Mouse (Mus musculus) cerebellum, adult (tissue): ENCODE data around the gene Rcan1.
"Not testable (repeated sequence)": the region's sequence is repeated elsewhere in the genome, so short reads cannot be mapped to it uniquely, and the experiment has no call there.

Experiments used
- ATAC-seq: cut with Nextera tagmentation; 2 replicates; pipeline ENCODE4 v1.9.2; 2017; ENCODE audit warnings: mild to moderate bottlenecking, moderate library complexity, mixed read lengths; ENCODE audit not compliant: insufficient number of reproducible peaks, low FRiP score, low TSS enrichment

Gene Rcan1

GRCm38 (mm10) chr16:92470706-92471105, at the start of gene Rcan1:
Gene Rcan1, minus strand, starts transcription at chr16:92470867.
- no peak for ATAC-seq

- no peak for ATAC-seq
These were observed 49.3 kb upstream of the Rcan1 start for GRCm38 (mm10) chr16:92519820-92520492.

GRCm38 (mm10) chr16:92518718-92519117, 48.1 kb upstream of the Rcan1 start:
- ATAC-seq, result no peak

- ATAC-seq, result no peak
These were observed 45.5 kb upstream of the Rcan1 start for GRCm38 (mm10) chr16:92516139-92516538.

GRCm38 (mm10) chr16:92514896-92515295, 44.2 kb upstream of the Rcan1 start:
- not testable (repeated sequence) for ATAC-seq

- ATAC-seq, result no peak
These were observed 41.2 kb upstream of the Rcan1 start for GRCm38 (mm10) chr16:92511773-92512391.

- ATAC-seq, result no peak
These were observed 40.4 kb upstream of the Rcan1 start for GRCm38 (mm10) chr16:92510835-92511772.

- no peak for ATAC-seq
These were observed 36.9 kb upstream of the Rcan1 start for GRCm38 (mm10) chr16:92507573-92507972.

GRCm38 (mm10) chr16:92503105-92503504, 32.4 kb upstream of the Rcan1 start:
- no peak for ATAC-seq

GRCm38 (mm10) chr16:92500534-92500933, 29.9 kb upstream of the Rcan1 start:
- no peak for ATAC-seq

GRCm38 (mm10) chr16:92499324-92499723, 28.7 kb upstream of the Rcan1 start:
- no peak for ATAC-seq

- ATAC-seq, result no peak
These were observed 27.9 kb upstream of the Rcan1 start for GRCm38 (mm10) chr16:92498589-92498981.

- ATAC-seq, result no peak
These were observed 27.4 kb upstream of the Rcan1 start for GRCm38 (mm10) chr16:92497851-92498588.

- ATAC-seq, result no peak
These were observed 18.7 kb upstream of the Rcan1 start for GRCm38 (mm10) chr16:92489356-92489755.

- no peak for ATAC-seq
These were observed 17.8 kb upstream of the Rcan1 start for GRCm38 (mm10) chr16:92488456-92488855.

- no peak for ATAC-seq
These were observed 16.8 kb upstream of the Rcan1 start for GRCm38 (mm10) chr16:92487489-92487888.

- no peak for ATAC-seq
These were observed 16.4 kb upstream of the Rcan1 start for GRCm38 (mm10) chr16:92487086-92487485.

- no peak for ATAC-seq
These were observed 14.8 kb upstream of the Rcan1 start, which contains the start of gene Clic6 for GRCm38 (mm10) chr16:92485436-92485835. Gene Clic6, plus strand, starts transcription at chr16:92485736.

GRCm38 (mm10) chr16:92478561-92479150, 8.0 kb upstream of the Rcan1 start:
- no peak for ATAC-seq
